Mouse (Mus musculus) embryonic fibroblast, embryonic 13.5 days (primary cell): ENCODE data around the gene Flywch1.

Experiments used
- CTCF ChIP-seq: IDR thresholded peaks from 2 replicates; pipeline ENCODE4 v1.5.1; 2011; ENCODE audit warnings: mild to moderate bottlenecking, control low read depth, low read length, moderate library complexity, borderline replicate concordance; ENCODE audit not compliant: insufficient read depth
- POLR2A ChIP-seq: IDR thresholded peaks from 2 replicates; pipeline ENCODE4 v1.6.1; 2011; ENCODE audit warnings: low read depth, mild to moderate bottlenecking, control low read depth, low read length, moderate library complexity

GRCm38 (mm10) chr17:23734341-23734740 lies 37.1 kb downstream of the Flywch1 start:
- TF ChIP-seq POLR2A (no peak), CTCF (no peak)
